Mouse (Mus musculus): ENCODE measurements around the gene Esrrb. TPM values are rescaled to one million over a fixed set of nuclear protein-coding genes. Genes with fewer than 3 reads are reported as not detected.
A peak's percentile ranks its signal among the peaks of the same experiment; 100 is the strongest.

The Esrrb gene
- polyA plus RNA-seq (2016; fragmentation: Nextera tagmentation; extraction: Ambion mirVana) = 1.7 and 3.2 TPM in 2 replicates

DNA sequence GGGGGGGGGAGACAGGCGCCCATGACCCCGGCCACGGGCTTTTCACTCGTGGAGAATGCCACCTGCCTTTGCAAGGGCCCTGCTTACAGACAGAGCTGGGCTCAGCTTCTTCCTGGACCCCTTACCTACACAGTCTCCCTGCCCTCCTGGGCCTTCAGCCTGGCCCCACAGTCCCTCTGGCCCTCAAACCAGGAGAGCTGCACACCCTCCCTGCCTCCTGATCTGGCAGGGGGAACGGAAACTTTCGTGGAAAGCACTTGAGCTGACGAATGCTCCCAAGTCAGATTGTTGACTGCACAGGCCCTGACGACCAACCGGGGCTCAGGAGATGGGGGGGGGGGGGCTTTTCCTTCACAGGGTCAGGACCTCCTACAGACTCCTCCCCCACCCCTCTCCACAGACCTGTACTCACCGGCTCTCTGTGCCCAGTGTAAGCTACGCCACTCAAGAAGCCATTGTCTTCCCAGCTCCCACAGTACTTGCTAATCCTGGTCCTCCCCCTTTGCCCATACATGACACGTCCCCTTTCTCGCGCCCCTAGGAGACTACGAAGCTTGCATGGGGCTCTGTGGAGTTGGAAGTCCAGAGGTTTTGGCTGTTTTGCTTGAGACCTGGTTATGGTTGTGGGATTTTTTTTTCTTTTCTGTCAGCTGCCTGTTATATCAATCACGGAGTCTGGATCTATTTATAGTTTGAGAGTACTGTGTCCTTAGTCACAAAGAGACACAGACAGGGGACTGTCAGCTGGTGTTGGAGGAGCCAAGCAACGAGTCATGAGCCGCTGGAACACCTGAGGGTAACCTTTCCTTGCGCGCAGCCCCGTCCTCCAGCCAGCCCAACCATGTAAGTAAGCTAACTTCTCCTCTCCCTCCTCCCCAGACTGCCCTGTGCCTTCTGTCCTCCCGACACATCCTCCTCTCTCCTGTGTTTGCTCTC lies at the start of gene Esrrb:
TSS of gene Esrrb (plus strand) at position 422 of the 936 bp plus-strand sequence.
- 30% methylated on average over 22 of the region's 22 CpGs for WGBS
- Histone ChIP-seq H3K27me3 (peaks cover 19% of the 10 kb centered on the region), H3K36me3 (no peaks in the 10 kb centered on the region), H3K9ac (no peak within 1 kb of the TSS), H3K4me3 (no peak within 1 kb of the TSS), H3K27ac (no peak within 1 kb of the TSS), H3K9me3 (replicated peaks) (no peaks in the 10 kb centered on the region), H3K4me1 (peaks cover 38% of the 10 kb centered on the region), H3K4me2 (replicated peaks) (no peak within 1 kb of the TSS)
- ATAC-seq (ENCODE audit: low FRiP score) = 0 out of 2 replicates have a peak, but pooled peaks have one; percentile 34

DNA sequence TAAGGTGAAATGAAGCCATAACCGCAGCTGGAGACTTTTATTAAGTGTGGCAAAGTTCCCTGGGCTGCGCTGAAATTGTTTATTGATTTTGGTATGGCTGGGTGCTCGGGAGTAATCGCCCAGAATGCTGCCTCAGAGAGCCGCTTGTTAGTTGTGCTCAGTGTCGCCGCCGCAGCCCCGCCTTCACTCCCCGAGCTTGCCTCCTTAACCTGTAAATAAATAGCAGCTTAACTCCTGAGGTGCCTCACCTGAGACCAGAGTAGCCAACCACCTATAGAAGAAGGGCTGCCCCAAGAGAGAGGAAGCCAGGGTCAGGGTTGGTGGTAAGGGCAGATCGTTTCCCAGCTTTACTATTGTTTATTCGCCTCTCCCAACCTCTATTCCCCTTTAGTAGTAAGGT lies 40.3 kb upstream of the Esrrb start:
- Histone ChIP-seq H3K4me3 (no peak overlapping the region), H3K4me2 (replicated peaks) (no peak overlapping the region), H3K36me3 (no peaks in the 10 kb centered on the region), H3K9me3 (replicated peaks) (no peaks in the 10 kb centered on the region), H3K9ac (no peak overlapping the region), H3K4me1 (0 out of 2 replicates have a peak, but pooled peaks cover 3% of the 10 kb centered on the region), H3K27me3 (peaks cover 14% of the 10 kb centered on the region; the same call in 1 of the 2 replicates), H3K27ac (no peak overlapping the region)
- 18% methylated on average over 12 of the region's 12 CpGs for WGBS
- no peak for ATAC-seq (ENCODE audit: low FRiP score)

DNA sequence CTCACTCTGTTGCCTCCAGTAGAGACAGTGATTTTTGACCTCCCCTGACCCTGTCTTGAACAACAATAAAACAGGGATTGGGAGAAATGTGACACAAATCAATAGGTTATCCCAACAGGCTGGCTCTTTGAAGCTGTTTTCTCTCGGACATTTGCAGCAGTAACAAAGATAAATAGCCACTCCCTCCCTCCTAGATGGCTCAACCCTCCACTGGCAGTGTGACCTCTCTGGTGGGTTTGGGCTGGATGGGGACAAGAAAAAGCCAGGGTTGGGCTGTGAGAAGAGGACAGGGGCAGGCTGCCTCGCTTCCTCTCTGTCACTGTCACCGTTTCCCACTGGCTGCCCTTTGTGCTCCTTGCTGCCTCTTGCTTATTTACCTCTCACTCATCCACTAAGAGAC lies 36.6 kb upstream of the Esrrb start:
- no peak overlapping the region for H3K4me3 ChIP-seq
- H3K4me2 ChIP-seq (replicated peaks) = no peak overlapping the region
- WGBS = 24% methylated on average over 3 of the region's 3 CpGs
- H3K9me3 ChIP-seq (replicated peaks) = no peaks in the 10 kb centered on the region
- H3K36me3 ChIP-seq = no peaks in the 10 kb centered on the region
- H3K9ac ChIP-seq = no peak overlapping the region
- H3K27me3 ChIP-seq = peaks cover 9% of the 10 kb centered on the region; the same call in 1 of the 2 replicates
- H3K4me1 ChIP-seq = peaks cover 3% of the 10 kb centered on the region; the same call in 1 of the 2 replicates
- H3K27ac ChIP-seq = no peak overlapping the region
- ATAC-seq (ENCODE audit: low FRiP score) = no peak

DNA sequence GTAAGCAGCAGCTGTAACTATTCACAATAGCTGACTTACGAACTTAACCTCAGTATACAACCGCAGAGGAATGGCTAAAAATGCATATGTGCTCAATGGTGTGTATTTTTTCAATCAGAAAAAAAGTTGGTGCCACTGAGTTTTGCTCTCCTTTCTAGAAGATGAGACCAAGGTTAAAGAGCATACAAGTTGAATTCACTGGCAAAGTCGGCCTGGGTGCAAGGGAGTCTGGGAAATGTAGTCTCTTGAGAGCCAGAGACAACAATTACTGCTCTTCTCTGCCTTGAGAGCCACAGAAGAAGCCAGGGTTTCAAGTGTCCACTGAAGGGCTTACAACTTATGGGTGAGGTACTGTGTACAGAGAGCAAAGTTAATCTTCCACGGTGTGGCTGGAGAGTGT lies 31.1 kb upstream of the Esrrb start:
- no peak for ATAC-seq (ENCODE audit: low FRiP score)
- H3K36me3 ChIP-seq = no peaks in the 10 kb centered on the region
- no peak overlapping the region for H3K4me3 ChIP-seq
- WGBS = 62% methylated on average over 4 of the region's 4 CpGs
- no peak overlapping the region for H3K27ac ChIP-seq
- H3K9me3 ChIP-seq (replicated peaks) = no peaks in the 10 kb centered on the region
- H3K4me2 ChIP-seq (replicated peaks) = no peak overlapping the region
- peaks cover 10% of the 10 kb centered on the region for H3K4me1 ChIP-seq
- H3K27me3 ChIP-seq = no peaks in the 10 kb centered on the region
- no peak overlapping the region for H3K9ac ChIP-seq

DNA sequence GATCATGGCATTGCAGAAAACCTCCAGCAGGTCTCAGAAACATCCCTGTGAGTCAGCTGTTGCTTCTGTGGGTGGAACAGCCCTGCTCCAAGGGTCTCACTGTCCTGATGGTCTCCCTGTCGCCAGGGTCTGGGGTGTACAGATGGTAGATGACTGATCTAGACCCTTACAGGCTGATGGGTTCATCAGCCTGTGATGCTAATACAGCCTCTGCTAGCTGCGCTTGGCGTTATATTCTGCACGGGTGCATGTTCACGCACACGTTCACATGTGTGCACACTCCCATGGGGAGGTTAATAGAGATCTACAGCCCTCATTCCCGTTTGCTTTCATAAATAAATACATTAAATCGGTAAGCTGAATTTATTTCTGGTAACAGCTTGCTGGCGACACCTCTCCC lies 30.2 kb upstream of the Esrrb start:
- Histone ChIP-seq H3K9me3 (replicated peaks) (no peaks in the 10 kb centered on the region), H3K27me3 (no peaks in the 10 kb centered on the region), H3K36me3 (no peaks in the 10 kb centered on the region), H3K27ac (no peak overlapping the region), H3K4me3 (no peak overlapping the region), H3K9ac (no peak overlapping the region), H3K4me1 (peaks cover 10% of the 10 kb centered on the region), H3K4me2 (replicated peaks) (no peak overlapping the region; the same call in 1 of the 2 replicates)
- ATAC-seq (ENCODE audit: low FRiP score) = peak; percentile 35; the same call in 1 of the 2 replicates
- 66% methylated on average over 9 of the region's 9 CpGs for WGBS

DNA sequence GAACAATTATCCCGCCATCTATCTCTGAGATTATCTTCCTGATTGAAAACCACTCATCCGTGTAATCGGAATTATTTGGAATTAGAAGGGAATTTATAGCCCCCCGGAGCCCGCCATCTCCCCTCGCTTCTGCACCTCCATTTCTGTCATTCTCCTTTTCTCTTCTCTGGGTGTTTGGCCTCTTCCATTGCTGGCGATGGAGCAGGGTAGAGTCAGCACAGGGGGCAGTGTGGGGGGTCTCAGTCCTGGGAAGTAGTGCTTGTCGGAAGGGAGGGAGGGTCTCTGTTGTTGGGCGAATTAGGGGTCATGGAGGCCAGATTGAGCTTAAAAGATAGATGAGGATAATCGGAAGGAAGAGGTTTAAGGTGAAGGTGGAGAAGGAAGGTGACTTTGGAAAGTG lies 29.7 kb upstream of the Esrrb start:
- no peak overlapping the region for H3K27ac ChIP-seq
- ATAC-seq (ENCODE audit: low FRiP score) = no peak
- no peaks in the 10 kb centered on the region for H3K36me3 ChIP-seq
- H3K9me3 ChIP-seq (replicated peaks) = no peaks in the 10 kb centered on the region; the same call in 1 of the 2 replicates
- peaks cover 10% of the 10 kb centered on the region for H3K4me1 ChIP-seq
- 62% methylated on average over 10 of the region's 10 CpGs for WGBS
- no peaks in the 10 kb centered on the region for H3K27me3 ChIP-seq
- no peak overlapping the region for H3K9ac ChIP-seq
- no peak overlapping the region; the same call in 1 of the 2 replicates for H3K4me2 ChIP-seq (replicated peaks)
- no peak overlapping the region for H3K4me3 ChIP-seq

DNA sequence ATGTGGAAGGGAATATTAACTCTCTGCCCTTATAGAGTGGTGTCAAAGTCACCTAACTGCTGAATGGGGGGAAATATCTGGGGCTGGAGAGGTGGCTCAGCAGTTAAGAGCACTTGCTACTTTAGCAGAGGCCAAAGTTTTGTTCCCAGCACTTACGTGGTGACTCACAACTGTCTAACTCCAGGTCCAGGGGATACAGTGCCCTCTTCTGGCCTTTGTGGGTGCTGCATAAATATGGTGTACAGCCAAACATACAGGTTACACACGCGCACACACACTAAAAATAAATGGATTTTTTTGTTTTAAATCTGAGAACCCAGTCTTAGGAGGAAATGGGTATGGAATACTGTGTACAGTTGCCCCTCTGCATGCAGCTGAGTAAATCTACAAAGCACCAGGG lies 24.7 kb upstream of the Esrrb start:
- Histone ChIP-seq H3K4me1 (peaks cover 11% of the 10 kb centered on the region; the same call in 1 of the 2 replicates), H3K27ac (no peak overlapping the region), H3K4me2 (replicated peaks) (no peak overlapping the region), H3K36me3 (no peaks in the 10 kb centered on the region), H3K9me3 (replicated peaks) (no peaks in the 10 kb centered on the region; the same call in 1 of the 2 replicates), H3K27me3 (peaks cover 6% of the 10 kb centered on the region), H3K9ac (no peak overlapping the region), H3K4me3 (no peak overlapping the region)
- no peak for ATAC-seq (ENCODE audit: low FRiP score)
- 92% methylated on average over 3 of the region's 3 CpGs for WGBS

DNA sequence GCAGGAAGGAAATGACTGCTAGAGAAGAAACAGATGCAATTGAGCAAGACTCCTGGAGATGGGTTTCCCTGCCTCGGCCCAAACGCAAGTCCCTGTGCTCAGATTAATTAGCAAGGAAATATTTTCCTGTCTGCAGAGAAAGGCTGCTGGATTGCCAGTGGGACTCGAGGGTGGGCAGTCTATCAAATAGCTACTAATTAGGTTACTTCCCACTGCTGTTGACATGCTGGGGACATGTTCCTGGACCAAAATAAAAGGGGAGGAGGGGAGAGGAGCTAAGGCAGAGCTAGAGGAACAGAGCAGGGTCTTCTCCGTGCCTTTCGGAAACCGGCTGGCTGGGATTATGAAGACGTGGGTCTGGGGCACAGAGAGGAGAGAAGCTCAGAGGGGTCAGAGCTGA lies 24.0 kb upstream of the Esrrb start:
- H3K36me3 ChIP-seq = no peaks in the 10 kb centered on the region
- H3K9me3 ChIP-seq (replicated peaks) = no peaks in the 10 kb centered on the region; the same call in 1 of the 2 replicates
- no peak for ATAC-seq (ENCODE audit: low FRiP score)
- H3K4me1 ChIP-seq = peaks cover 7% of the 10 kb centered on the region; the same call in 1 of the 2 replicates
- no peak overlapping the region for H3K9ac ChIP-seq
- H3K27me3 ChIP-seq = peaks cover 6% of the 10 kb centered on the region
- no peak overlapping the region for H3K4me3 ChIP-seq
- WGBS = 48% methylated on average over 7 of the region's 7 CpGs
- H3K27ac ChIP-seq = no peak overlapping the region
- H3K4me2 ChIP-seq (replicated peaks) = no peak overlapping the region

DNA sequence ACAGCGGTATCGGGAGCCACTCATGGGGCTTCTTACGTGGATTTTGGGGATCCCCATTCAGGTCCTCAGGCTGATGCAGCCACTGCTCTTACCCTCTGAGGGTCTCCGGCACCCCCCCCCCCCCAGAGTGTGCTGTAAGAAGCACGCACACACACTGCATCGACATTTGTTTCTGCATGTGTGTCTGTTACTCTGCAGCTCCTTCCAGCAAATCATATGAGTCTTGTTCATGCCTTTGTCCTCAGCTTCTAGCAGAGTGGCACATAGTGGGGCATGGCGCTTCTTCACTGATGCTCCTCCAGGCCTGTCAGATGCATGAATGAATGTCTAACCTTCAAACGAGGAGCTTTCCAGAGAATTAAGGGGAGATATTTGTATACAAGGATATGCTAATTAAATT lies 11.4 kb upstream of the Esrrb start:
- Histone ChIP-seq H3K27me3 (peaks cover 15% of the 10 kb centered on the region), H3K4me2 (replicated peaks) (no peak overlapping the region), H3K36me3 (no peaks in the 10 kb centered on the region), H3K9ac (no peak overlapping the region), H3K4me1 (peaks cover 10% of the 10 kb centered on the region), H3K4me3 (no peak overlapping the region), H3K27ac (no peak overlapping the region), H3K9me3 (replicated peaks) (no peaks in the 10 kb centered on the region)
- 71% methylated on average over 8 of the region's 8 CpGs for WGBS
- no peak for ATAC-seq (ENCODE audit: low FRiP score)

DNA sequence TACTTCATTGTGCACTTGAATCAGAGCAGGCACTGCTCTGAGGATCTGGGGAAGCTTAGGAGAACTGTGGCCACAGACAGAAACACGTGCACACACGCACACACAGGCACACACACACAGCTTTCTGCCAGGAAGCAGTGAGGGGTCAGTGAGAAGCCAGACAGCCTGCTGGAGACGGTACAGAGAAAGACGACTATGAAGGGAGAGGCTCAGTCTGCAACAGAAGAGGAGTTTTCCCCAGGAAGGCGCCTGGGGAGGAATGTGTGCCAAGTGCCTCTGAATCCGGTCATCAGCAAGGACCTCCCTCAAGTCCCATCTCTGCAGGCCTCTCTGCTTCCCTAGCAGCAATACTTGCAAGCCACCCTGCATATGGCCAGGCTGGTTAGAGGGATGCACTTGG lies 1.5 kb upstream of the Esrrb start:
- Histone ChIP-seq H3K27me3 (peaks cover 11% of the 10 kb centered on the region; the same call in 1 of the 2 replicates), H3K36me3 (no peaks in the 10 kb centered on the region), H3K4me3 (no peak overlapping the region), H3K9me3 (replicated peaks) (no peaks in the 10 kb centered on the region), H3K4me1 (peaks cover 29% of the 10 kb centered on the region), H3K9ac (no peak overlapping the region), H3K4me2 (replicated peaks) (no peak overlapping the region), H3K27ac (no peak overlapping the region)
- no peak for ATAC-seq (ENCODE audit: low FRiP score)
- WGBS = 58% methylated on average over 6 of the region's 6 CpGs

DNA sequence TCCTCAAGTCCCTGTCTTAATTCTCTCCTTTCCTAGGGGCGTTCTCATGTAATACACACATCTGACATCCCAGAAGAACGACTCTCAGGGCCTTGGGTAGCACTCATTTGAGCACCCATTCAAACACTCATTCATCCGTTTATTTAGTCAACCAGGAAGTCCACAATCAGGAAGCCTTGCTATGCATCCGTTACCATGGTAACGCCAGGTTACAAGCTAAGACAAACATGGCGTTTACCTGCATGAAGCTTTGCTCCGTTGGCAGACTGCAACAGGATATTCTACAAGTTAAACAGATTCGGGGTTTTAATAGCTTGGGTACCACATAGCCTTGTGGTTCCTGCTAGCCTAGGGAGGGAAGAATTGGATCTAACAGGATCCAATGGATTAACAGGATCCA lies 1.0 kb upstream of the Esrrb start:
- H3K4me1 ChIP-seq = peaks cover 33% of the 10 kb centered on the region
- no peaks in the 10 kb centered on the region for H3K36me3 ChIP-seq
- no peak for ATAC-seq (ENCODE audit: low FRiP score)
- no peak overlapping the region for H3K27ac ChIP-seq
- H3K4me2 ChIP-seq (replicated peaks) = no peak overlapping the region
- no peak overlapping the region for H3K4me3 ChIP-seq
- WGBS = 86% methylated on average over 8 of the region's 8 CpGs
- H3K9me3 ChIP-seq (replicated peaks) = no peaks in the 10 kb centered on the region
- H3K9ac ChIP-seq = no peak overlapping the region
- peaks cover 11% of the 10 kb centered on the region; the same call in 1 of the 2 replicates for H3K27me3 ChIP-seq

DNA sequence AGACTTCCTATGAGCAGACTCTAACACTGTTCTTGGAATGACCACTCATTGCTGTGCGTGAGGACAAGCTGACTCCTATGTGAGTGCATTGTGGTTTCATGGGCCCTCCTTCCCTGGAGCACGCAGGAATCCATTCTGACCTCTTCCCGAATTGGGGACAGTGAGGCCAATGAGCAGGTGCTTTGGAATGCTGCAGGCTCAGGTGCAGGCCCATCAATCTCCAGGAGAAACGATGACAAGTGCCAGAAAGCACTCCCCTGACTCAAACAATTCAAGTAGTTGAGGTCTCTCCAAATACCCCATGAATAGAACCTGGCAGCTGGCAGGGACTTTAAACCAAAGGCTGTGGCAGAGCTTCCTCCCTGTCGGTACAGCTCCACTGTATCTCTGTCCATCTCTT lies 3.4 kb downstream of the Esrrb start:
- peaks cover 47% of the 10 kb centered on the region for H3K4me1 ChIP-seq
- ATAC-seq (ENCODE audit: low FRiP score) = no peak
- no peaks in the 10 kb centered on the region for H3K36me3 ChIP-seq
- peaks cover 30% of the 10 kb centered on the region for H3K27me3 ChIP-seq
- H3K9me3 ChIP-seq (replicated peaks) = no peaks in the 10 kb centered on the region
- no peak overlapping the region for H3K27ac ChIP-seq
- 6% methylated on average over 5 of the region's 5 CpGs for WGBS
- no peak overlapping the region for H3K4me3 ChIP-seq
- H3K9ac ChIP-seq = no peak overlapping the region
- H3K4me2 ChIP-seq (replicated peaks) = no peak overlapping the region

Measured in hindbrain, embryonic 12.5 days (tissue).